Mouse (Mus musculus) hindbrain, embryonic 16.5 days (tissue): Measurements from ENCODE around the gene Trhde. TPM values are rescaled to one million over a fixed set of nuclear protein-coding genes. Genes with fewer than 3 reads are reported as not detected.

ENCODE experiments used
- ATAC-seq: fragments of 200-750 bp; cut with Nextera tagmentation; 2 replicates; pipeline ENCODE4 v1.8.0; 2017; ENCODE audit warnings: moderate TSS enrichment, moderate library complexity
- H3K27ac ChIP-seq: fragments of 300-500 bp; sonication (generic); 2 replicates; pipeline ENCODE4 v1.5.1; 2014; ENCODE audit warnings: low read depth, mild to moderate bottlenecking, control low read depth, low read length, moderate library complexity
- H3K27me3 ChIP-seq: fragments of 300-500 bp; sonication (generic); replicated peaks from 2 replicates; pipeline ENCODE4 v1.6.1; 2014; ENCODE audit warnings: low read length; ENCODE audit not compliant: control insufficient read depth, insufficient read depth
- H3K36me3 ChIP-seq: fragments of 300-500 bp; sonication (generic); 2 replicates; pipeline ENCODE4 v1.6.1; 2014; ENCODE audit warnings: mild to moderate bottlenecking, low read length, moderate library complexity, mixed read lengths; ENCODE audit not compliant: control insufficient read depth, insufficient read depth
- H3K4me1 ChIP-seq: fragments of 300-500 bp; sonication (generic); 2 replicates; pipeline ENCODE4 v1.6.1; 2014; ENCODE audit warnings: low read depth, low read length; ENCODE audit not compliant: control insufficient read depth, insufficient read depth
- H3K4me2 ChIP-seq: fragments of 300-500 bp; sonication (generic); 2 replicates; pipeline ENCODE4 v1.6.1; 2014; ENCODE audit warnings: mild to moderate bottlenecking, low read length, control low read depth, moderate library complexity
- H3K4me3 ChIP-seq: fragments of 300-500 bp; sonication (generic); 2 replicates; pipeline ENCODE4 v1.5.1; 2014; ENCODE audit warnings: mild to moderate bottlenecking, low read length, control low read depth, moderate library complexity
- H3K9ac ChIP-seq: fragments of 300-500 bp; sonication (generic); 2 replicates; pipeline ENCODE4 v1.6.1; 2014; ENCODE audit warnings: low read depth, mild to moderate bottlenecking, control low read depth, low read length, moderate library complexity
- H3K9me3 ChIP-seq: fragments of 300-500 bp; sonication (generic); 2 replicates; pipeline ENCODE4 v1.6.1; 2014; ENCODE audit warnings: mild to moderate bottlenecking, low read length, moderate library complexity; ENCODE audit not compliant: control insufficient read depth
- WGBS: fragments of 180-500 bp; shearing (Covaris S2); extraction: QIAGEN DNeasy Blood & Tissue Kit; methylation state at CpG from one replicate; pipeline ENCODE4 v1.1.7; 2014; 5-methylcytosine and 5-hydroxymethylcytosine counted together
- polyA plus RNA-seq: library from polyadenylated mRNA; unstranded; fragments of >200 nt; fragmentation: Nextera tagmentation; extraction: Ambion mirVana; gene quantifications from 2 replicates; pipeline ENCODE4 v1.2.1, GENCODE M21; 2015

Gene Trhde
- polyA plus RNA-seq = 8.0 and 8.4 TPM in 2 replicates

DNA sequence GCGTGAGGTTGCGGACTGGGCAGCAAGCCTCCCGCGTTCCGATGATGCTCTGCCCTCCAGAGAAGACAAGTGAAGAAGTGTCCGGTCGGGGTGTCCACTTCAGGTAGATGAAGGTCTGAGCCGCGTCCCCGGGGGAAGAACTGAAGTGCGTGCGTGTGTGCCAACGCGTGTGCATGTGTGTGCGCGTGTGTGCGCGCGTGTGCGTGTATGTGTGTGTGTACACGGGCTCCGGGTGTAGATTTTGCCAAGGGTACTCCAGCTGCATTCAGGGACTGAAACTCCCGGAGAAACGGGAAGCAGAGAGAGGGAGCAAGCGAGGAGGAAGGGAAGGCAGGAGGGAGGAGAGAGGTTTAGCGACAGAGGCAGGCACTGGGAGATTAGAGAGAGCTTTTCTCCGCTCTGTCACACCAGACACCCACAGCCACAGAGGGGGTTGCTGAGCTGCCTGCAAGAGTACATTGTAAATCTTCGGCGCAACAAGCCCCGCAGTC, at the start of gene Trhde:
Gene Trhde (minus strand): TSS at position 147 of the 491 bp plus-strand sequence.
- peak within 1 kb of the TSS; percentile 79 for H3K4me2 ChIP-seq
- no peaks in the 10 kb centered on the region for H3K4me1 ChIP-seq
- peak within 1 kb of the TSS; percentile 83 for H3K4me3 ChIP-seq
- H3K36me3 ChIP-seq = no peaks in the 10 kb centered on the region
- ATAC-seq = peak; percentile 66
- H3K9ac ChIP-seq = peak within 1 kb of the TSS; percentile 77
- peak within 1 kb of the TSS; percentile 76 for H3K27ac ChIP-seq
- H3K9me3 ChIP-seq = no peaks in the 10 kb centered on the region
- H3K27me3 ChIP-seq = peaks cover 2% of the 10 kb centered on the region
- WGBS = under 1% methylated on average over 30 of the region's 30 CpGs

- Histone ChIP-seq H3K27ac (no peak overlapping the region), H3K27me3 (no peaks in the 10 kb centered on the region), H3K4me2 (no peak overlapping the region), H3K4me3 (no peak overlapping the region), H3K36me3 (no peaks in the 10 kb centered on the region), H3K9me3 (no peaks in the 10 kb centered on the region), H3K4me1 (no peaks in the 10 kb centered on the region), H3K9ac (no peak overlapping the region)
- WGBS = 93% methylated on average over 12 of the region's 12 CpGs
- ATAC-seq = no peak
Measured at GRCm38 (mm10) chr10:114841966-114842365, 39.9 kb upstream of the Trhde start.

GRCm38 (mm10) chr10:114841440-114841839, 39.3 kb upstream of the Trhde start:
- Histone ChIP-seq H3K27ac (no peak overlapping the region), H3K4me2 (no peak overlapping the region), H3K9ac (no peak overlapping the region), H3K27me3 (no peaks in the 10 kb centered on the region), H3K4me1 (no peaks in the 10 kb centered on the region), H3K9me3 (no peaks in the 10 kb centered on the region), H3K4me3 (no peak overlapping the region), H3K36me3 (no peaks in the 10 kb centered on the region)
- no peak for ATAC-seq
- 75% methylated on average over 5 of the region's 5 CpGs for WGBS

DNA sequence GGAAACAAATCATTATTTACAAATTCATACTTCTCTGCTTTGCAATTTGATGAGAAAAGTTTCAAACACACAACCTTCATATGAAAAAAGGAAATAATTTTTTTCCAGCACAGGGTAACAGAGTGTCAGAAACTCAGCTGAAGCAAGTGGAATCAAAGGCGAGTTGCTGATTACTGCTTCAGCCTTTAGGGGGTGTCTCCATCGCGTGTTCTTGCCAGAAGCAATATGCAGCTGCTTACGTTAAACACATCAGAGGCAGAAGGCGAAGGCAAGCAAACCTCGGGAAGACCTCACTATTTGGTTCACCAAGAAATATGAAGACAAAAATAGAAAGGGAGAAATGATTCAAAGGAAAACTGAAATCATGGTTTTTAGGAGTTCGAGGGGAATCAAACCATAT, 29.2 kb upstream of the Trhde start:
- no peaks in the 10 kb centered on the region for H3K27me3 ChIP-seq
- H3K27ac ChIP-seq = no peak overlapping the region
- 52% methylated on average over 7 of the region's 7 CpGs for WGBS
- no peak overlapping the region for H3K9ac ChIP-seq
- H3K4me2 ChIP-seq = no peak overlapping the region
- H3K4me1 ChIP-seq = no peaks in the 10 kb centered on the region
- H3K4me3 ChIP-seq = no peak overlapping the region
- no peaks in the 10 kb centered on the region for H3K9me3 ChIP-seq
- no peak for ATAC-seq
- no peaks in the 10 kb centered on the region for H3K36me3 ChIP-seq

- no peak for ATAC-seq
- H3K9me3 ChIP-seq = no peaks in the 10 kb centered on the region
- no peak overlapping the region for H3K4me2 ChIP-seq
- no peak overlapping the region for H3K27ac ChIP-seq
- no peak overlapping the region for H3K4me3 ChIP-seq
- H3K4me1 ChIP-seq = no peaks in the 10 kb centered on the region
- H3K36me3 ChIP-seq = no peaks in the 10 kb centered on the region
- 45% methylated on average over 3 of the region's 3 CpGs for WGBS
- H3K9ac ChIP-seq = no peak overlapping the region
- H3K27me3 ChIP-seq = no peaks in the 10 kb centered on the region
Measured at GRCm38 (mm10) chr10:114808799-114809198, 6.7 kb upstream of the Trhde start.

GRCm38 (mm10) chr10:114805884-114806283, 3.8 kb upstream of the Trhde start:
- H3K4me1 ChIP-seq = no peaks in the 10 kb centered on the region
- no peak overlapping the region for H3K9ac ChIP-seq
- no peaks in the 10 kb centered on the region for H3K36me3 ChIP-seq
- H3K4me2 ChIP-seq = no peak overlapping the region
- H3K4me3 ChIP-seq = no peak overlapping the region
- no peaks in the 10 kb centered on the region; the same call in 1 of the 2 replicates for H3K27me3 ChIP-seq
- 35% methylated on average over 3 of the region's 3 CpGs for WGBS
- ATAC-seq = no peak
- H3K27ac ChIP-seq = no peak overlapping the region
- no peaks in the 10 kb centered on the region for H3K9me3 ChIP-seq

DNA sequence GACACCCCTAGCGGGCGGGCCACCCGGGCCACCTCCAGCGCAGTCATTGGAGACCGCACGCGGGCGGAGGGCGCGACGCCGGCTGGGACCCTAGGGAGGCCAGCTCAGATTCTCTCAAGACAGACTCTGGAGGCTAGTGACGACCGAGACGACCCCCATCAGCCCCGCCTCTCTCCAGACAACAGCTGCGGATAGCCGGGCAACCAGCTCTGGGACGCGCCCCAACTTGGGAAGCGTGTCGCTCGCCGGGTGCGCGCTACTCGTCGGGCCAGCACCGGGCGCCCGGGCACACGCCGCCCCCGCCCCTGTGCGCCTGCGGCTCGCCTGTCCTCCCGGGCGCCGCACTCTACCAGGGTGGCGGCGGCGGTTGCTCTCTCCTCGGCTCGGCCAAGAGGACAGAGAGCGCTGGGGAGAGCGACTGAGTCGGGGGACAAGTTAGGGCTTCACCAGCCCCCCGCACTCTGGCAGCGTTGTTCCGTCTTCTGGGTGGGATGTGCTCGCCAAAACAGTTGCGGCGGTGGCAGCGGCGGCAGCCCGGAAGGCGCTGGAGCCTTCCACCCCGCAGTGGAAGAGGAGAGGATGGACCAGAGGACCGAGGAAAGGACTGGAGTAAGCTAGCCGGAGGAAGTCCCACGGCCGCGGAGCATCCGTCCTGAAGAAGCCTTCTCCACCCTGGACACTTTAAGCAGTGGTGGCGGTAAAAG, 498 bp downstream of the Trhde start:
- H3K27me3 ChIP-seq = peaks cover 2% of the 10 kb centered on the region
- H3K9me3 ChIP-seq = no peaks in the 10 kb centered on the region
- peak overlapping the region; percentile 77 for H3K9ac ChIP-seq
- H3K36me3 ChIP-seq = no peaks in the 10 kb centered on the region
- WGBS = under 1% methylated on average over 66 of the region's 66 CpGs
- H3K4me3 ChIP-seq = peak overlapping the region; percentile 83
- H3K4me2 ChIP-seq = peak overlapping the region; percentile 79
- peak overlapping the region; percentile 76 for H3K27ac ChIP-seq
- H3K4me1 ChIP-seq = no peaks in the 10 kb centered on the region
- peak; percentile 88 for ATAC-seq

DNA sequence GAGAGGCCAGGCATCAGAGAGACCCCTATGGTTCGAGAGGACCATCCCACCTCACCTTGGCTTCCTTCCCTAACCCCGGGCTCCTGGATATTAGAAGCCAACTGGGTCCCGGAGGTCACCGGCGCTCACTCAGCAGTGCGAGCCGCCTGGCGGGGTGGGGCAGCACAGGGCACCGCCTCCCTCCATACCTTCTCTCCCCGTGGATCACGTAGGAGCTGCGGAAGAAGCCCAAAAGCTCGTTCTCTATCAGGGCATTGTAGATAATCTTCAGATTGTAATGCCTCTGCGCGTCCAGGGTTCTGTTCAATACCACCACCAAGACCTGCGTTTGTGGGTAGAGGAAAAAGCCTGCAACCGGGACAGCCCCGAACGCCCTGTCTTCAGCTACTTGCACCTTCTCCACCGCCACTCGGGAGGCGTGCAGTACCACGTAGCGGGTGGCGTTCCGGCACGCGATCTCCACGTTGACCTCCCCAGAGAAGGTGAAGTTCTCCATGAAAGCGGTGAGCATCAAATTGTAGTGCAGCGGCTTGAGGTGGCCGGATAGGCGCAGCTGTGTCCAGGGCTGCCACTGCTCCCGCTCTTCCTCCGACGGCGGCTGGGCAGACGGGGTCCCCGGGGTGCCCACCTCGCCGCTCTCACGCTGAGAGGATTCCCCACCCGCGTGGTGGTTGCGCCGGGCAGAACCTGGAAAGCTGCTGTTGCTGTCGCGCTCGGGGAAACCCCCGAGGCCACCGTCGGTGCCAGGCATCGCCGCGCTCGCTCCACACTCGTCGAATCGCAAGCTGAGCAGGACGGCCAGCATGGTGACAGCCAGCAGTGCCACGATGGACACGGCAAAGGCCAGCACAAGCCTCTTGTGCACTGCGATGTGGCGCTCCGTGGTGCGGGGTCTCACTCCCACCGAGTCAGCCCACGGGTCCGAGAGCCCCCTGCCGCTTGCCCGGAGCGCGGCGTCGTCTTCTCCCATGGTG, 1.5 kb downstream of the Trhde start:
- 4% methylated on average over 74 of the region's 75 CpGs for WGBS
- no peaks in the 10 kb centered on the region for H3K4me1 ChIP-seq
- H3K36me3 ChIP-seq = no peaks in the 10 kb centered on the region
- peak overlapping the region; percentile 77 for H3K9ac ChIP-seq
- peaks cover 2% of the 10 kb centered on the region for H3K27me3 ChIP-seq
- peak overlapping the region; percentile 79 for H3K4me2 ChIP-seq
- peak; percentile 55 for ATAC-seq
- H3K4me3 ChIP-seq = peak overlapping the region; percentile 83
- H3K9me3 ChIP-seq = no peaks in the 10 kb centered on the region
- H3K27ac ChIP-seq = peak overlapping the region; percentile 48; the same call in 1 of the 2 replicates

DNA sequence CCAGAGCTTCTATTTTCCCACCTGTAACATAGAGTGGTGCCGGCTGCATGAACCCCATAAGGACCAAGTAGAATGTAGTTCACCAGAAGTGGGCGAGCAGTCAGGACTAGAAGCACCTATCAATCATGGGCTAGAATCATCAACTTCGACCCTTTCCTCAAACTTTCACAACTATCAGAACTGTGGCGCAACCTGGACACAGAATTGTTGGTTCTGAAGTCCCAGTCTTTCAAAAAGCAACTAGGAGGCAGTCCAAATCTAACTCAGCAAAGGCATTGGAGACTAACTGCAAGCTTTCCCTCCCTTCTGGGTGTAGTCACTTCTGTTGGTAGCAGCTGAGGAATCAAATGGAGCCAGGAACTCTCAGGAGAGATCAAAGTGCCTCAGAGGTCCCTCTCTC, 2.6 kb downstream of the Trhde start:
- Histone ChIP-seq H3K9ac (no peak overlapping the region), H3K4me2 (peak overlapping the region; percentile 79), H3K27me3 (peaks cover 2% of the 10 kb centered on the region), H3K36me3 (no peaks in the 10 kb centered on the region), H3K4me1 (no peaks in the 10 kb centered on the region), H3K9me3 (no peaks in the 10 kb centered on the region), H3K27ac (no peak overlapping the region), H3K4me3 (peak overlapping the region; percentile 83)
- WGBS = 90% methylated on average over 4 of the region's 4 CpGs
- no peak for ATAC-seq
